Mouse (Mus musculus): Measurements from ENCODE around the gene Zfp575. TPM values are rescaled to one million over a fixed set of nuclear protein-coding genes. Genes with fewer than 3 reads are reported as not detected.

Zfp575 gene
- polyA plus RNA-seq, 1 experiment = 0.44 TPM

DNA sequence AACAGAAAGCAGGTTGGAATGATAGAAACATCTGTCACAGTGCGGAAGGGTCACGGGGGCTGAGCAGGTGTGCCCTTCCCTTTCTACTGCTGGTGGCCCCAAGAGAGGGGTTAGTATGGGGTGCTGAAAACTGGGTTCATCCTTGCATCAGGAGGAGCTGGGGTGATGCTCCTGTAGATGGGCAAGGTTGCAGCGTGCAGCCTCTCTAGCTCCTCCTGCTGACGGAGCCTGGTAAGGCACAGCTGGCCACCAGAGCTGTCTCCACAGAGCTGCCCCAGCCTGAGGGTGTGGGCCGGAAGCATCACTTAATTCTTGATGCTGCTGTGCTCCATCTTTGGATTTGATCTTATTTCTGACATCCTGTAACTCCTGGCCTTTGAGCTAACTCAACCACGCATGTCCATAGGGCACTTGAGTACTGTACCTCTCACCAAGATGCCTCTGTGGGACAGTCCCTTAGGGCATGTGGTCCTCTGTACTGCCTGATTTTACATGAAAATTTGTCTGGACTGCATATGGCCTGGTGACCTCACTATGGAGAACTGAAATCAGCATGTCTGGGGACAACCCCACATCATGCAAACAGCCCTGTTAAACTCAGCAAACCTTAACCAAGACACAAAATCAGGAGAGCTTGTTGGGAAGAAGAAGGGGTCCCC is 22.7 kb downstream of the Zfp575 start:
- DNase-seq (ENCODE audit: low spot score) = no peak

DNA sequence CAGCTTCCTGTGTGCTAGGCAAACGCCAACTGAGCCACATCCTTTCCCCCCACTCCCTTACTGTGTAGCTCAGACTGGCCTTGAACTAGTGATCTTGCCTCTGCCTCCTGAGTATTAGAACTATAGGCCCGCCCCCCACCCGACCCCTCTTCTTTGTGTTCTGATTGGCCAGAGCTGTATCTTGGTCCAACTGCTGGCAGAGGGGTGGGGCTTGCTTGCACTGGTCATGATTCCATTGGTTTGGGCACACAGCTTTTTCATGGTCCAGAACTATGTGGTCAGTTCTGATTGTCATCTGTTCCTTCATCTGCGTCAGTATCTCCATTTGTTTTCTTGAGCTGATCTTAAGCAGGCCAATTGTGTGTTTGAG is 23.6 kb downstream of the Zfp575 start:
- DNase-seq (ENCODE audit: low spot score) = no peak

DNA sequence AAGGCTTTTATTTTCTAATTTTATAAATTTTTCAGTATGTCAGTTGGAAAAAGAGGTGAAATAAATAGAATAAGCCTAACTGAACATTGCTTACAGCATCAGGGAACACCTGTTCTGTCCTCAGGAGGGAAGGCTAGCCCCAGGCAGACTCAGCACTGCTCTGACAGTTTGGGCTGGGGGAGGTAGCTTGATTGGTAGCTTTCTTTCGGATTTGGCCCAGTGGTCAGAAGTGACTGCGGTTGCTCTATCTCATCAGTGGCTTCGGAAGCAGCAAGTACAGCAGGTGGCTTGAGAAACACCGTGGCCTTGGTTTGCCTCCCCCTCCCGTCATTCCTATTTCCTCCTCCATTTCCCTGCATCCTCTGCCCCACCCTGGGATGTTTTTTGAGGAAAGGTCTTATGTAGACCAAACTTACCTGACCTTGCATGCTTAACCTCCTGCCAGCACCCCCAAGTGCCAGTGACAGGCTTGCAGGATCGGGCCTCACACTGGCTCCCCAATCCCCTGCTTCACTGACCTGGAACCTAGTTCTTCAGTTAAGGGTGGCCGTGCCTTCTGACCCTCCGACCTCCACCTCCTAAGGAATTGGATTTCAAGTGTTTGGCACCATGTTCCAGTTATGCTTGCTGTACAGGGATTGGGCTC is 24.1 kb downstream of the Zfp575 start:
- no peak for DNase-seq (ENCODE audit: low spot score)

DNA sequence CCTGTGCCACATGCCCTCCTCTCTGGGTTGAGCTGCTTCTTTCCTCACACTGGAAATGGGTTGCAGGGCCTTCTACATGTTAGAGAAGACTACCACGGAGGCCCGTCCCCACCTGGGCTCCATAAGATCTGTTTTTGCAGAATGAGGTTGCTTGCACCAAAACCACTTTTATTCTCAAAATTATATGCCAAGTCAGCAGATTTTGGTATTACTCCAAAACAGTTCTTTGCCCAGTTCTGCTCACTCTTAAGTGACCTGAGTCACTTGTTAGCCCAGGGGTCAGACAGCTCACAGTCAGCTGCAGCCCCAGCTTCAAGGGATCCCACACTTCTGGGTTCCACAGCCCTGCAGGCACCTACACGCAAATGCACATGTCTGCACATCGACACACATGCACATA is 26.0 kb downstream of the Zfp575 start:
- no peak for DNase-seq (ENCODE audit: low spot score)

DNA sequence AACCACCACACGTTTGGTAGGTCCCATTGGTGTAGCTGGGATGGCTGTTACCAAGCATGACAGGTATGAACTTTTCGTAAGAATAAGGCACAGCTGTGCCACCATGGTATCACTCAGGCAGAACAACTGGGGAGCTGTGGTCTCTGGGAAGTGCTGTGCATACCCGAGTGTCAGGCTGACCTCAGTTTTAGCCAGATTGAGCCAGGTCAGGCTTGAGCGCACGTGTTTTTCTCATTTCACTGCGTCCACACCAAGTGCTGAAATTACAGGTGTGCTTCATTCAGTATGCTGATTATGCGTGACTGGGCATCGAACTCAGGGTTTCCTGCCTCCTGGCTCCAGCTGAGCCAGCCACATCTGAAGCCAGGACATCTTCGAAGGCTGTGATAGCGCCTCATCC is 31.7 kb downstream of the Zfp575 start:
- no peak for DNase-seq (ENCODE audit: low spot score)

DNA sequence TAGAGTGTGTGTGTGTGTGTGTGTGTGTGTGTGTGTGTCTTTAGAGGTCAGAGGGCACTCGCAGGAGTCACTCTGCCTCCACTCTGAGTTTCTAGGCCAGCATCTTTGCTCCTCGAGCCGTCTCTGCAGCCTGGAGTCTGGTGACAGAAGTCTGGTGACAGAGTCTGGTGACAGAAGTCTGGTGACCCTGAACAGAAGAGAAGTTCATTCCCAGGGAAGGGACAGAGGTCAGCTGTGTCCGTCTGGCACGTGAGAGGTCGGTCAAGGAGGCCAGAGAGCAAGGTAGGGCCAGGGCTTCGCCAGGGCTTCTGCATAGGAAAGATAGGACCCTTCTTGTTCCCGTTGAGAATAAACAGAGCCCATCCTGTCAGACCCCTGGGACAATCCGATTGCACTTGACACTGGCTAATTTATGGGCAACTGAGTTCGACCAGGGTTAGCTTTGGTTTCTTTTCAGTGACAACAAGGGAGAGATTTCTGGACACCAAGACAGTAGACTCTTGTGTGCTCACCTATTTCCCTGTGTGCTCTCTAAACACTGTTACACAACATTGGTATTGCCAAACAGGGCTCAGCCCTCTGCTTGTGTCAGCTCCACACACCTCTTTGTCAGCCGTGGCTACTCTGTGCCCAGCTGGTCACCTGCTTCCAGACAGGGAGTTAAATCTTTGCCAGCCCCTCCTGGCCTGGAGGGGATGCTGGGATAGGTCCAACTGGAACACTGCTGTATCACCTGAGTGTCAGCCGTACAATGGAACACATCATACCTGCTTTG is 35.3 kb downstream of the Zfp575 start:
- DNase-seq (ENCODE audit: low spot score) = no peak

DNA sequence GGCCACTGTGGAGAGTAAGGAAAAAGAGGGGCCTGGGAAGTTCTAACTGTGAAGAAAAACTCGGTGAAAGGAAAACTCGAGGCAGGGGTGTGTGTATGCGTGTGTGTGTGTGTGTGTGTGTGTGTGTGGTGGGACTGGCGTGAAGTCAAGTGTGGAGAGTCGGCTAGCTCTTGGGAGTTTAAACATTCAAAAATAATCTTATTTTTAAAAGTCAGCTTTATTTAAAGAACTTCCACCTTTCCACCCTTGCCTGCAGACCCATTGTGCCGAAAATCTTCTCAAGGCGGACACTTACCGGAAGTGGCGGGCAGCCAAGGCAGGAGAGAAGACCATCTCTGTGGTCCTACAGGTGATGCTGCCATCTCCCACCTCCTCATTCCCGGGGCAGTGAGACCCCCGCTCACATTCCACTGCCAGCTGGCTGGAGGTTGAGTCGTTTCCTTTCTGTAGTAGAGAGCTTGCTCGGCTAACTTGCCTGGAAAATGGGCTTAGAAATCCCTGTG is 39.9 kb downstream of the Zfp575 start:
- no peak for DNase-seq (ENCODE audit: low spot score)

DNA sequence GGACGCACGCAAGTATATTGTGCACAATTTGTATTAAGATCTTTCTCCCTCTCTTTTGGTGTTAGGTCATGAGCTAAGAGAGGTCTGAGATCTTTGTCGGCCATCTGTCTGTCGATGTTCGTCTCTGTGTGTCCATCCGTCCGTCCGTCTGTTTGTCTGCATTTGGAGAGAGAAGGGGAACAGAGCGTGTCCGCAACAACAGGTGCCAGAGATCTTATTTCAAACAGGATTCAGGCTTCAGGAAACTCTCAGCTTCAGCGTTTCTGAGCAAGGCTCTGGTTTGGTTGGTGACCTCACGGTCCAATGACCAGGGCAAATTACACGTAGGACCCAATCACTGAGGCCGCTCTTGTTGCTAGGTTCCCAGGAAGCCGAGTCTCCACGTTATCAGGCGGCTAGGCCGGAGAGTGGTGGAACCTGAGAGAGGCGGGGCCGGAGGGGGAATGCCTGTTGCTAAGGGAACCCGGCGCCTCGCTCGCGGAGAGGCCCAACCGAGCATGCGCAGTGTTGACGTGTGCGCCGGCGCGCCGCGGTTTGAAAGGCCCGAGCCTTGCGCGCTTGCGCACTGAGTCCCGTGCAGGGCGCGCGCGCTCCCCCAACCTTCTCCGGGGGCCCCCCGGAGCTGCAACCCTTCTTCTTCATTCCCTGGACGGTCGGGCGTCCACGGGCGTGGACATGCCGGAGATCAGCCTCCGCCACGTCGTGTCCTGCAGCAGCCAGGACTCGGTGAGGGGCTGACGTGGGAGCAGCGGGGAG is 40.6 kb downstream of the Zfp575 start:
- peak; percentile 95 for DNase-seq (ENCODE audit: low spot score)

DNA sequence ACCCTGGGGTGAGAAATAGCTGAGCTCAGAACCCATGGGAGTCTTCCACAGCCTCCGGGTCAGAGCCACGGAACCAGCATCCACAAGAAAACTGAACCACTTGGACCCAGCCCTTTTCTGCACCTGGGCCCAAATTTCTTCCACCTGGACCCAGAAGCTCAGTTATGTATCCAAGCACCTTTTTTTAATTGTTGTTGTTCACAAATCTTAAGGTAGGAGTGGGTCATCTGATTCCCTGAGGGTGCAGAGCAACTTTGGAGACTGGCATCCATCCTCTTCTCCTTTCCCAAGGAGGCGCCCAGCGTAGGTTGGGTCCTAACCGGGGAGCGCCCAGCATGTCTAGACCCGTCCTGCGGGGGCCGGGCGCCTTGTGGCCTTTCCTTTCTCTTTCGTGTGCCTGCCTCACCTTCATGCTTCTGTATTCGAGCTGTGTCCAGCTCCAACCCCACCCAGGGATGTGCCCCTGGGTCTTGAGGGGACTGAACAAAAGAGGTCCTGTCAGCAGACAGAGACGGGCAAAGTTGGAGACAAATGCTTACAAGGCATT is 41.3 kb downstream of the Zfp575 start, which contains the start of the genes Pinlyp and Xrcc1:
TSS of gene Pinlyp (minus strand) at position 51 of the 547 bp plus-strand sequence.
TSS of gene Xrcc1 (plus strand) at position 222 of the 547 bp plus-strand sequence.
- DNase-seq (ENCODE audit: low spot score) = no peak

DNA sequence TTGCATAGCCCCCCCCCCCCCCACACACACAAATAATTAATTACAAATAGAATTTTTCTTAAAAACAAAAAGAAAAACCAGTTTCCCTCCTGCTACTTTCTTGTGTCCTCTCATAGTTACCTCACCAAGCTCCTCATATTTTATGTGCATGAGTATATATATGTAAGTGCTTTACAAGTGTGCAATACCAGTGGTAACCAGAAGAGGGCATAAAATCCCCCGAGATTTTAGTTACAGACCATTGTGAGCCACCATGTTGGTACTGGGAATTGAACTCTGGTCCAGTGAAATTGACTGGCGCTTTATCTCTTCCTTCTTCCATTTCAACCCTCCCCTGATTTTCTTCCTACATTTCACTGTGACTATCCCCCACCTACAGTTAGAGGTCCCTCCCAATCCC is 42.9 kb downstream of the Zfp575 start:
- no peak for DNase-seq (ENCODE audit: low spot score)

DNA sequence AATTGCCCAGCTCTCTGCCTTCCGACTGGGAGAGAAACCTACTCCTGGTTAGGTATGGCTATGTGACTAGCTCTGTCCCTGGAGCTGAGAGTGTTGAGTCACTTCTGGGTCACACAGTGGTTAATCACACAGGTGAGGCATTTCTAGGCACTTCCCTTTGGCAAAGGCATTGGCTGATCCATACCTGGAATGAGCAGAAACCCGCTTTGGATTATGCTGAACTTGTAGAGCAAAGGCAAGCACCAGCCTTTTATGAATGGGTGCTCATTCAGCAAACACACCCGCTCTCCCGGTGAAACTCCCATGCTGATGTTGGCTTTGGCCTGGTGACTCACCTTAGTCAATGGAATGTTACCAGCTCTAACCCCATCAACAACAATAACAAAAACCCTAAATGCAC is 47.8 kb downstream of the Zfp575 start:
- DNase-seq (ENCODE audit: low spot score) = no peak

DNA sequence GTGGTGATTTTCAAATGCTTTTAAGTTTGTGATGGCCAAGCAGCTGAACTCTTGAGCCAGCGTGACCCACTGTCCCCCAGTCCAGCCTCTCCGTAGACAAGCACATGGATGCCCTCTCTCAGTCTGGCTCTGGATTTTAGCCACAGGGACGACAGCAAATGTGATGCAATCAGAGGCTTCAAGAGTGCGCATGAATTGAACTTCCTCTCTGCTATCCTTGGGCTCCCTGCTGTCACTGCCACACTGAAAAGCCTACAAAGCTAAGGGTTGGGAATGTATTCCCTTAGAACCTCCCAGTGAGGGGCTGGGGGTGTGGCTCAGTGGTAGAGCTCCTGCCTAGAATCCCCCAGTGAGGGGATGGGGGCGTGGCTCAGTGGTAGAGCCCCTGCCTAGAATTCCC is 48.7 kb downstream of the Zfp575 start:
- no peak for DNase-seq (ENCODE audit: low spot score)

DNA sequence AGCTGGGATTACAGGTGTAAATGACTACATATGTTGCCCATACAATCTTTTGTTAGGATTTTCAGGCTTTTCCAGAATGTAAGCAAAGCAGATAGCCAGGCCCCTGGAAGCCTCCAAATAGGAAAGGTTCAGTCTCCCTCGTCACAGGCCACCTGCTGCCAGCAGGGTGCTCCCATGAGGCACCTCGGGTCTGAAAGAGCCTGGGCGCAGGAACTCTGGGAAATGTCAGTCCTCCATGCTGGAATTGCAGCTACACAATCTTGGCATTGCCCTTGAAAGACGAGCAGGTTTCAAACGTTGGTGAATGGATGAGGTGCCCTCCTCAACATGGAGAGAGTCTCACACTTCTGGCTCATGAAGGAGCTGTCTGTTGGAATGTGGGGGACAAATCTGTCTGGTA is 49.3 kb downstream of the Zfp575 start:
- no peak for DNase-seq (ENCODE audit: low spot score)

DNA sequence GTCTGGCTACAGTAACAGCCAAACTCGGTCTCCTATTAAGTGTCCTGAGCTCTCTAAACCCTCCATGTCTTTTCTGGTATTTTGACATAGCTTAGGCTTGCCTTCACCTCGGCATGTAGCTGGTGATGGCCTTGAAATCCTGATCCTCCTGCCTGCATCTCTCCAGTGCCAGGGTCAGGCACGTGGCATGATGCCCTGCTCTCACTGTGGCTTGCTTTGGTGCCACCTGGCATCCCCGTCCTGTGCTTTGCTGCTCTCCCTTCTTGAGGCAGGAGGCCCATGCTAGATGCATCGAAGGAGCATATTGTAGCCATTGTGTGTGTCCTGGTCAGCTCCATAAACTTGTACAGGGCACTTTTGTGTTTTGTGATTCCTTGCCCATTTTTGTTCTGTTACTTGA is 49.9 kb downstream of the Zfp575 start:
- no peak for DNase-seq (ENCODE audit: low spot score)

DNA sequence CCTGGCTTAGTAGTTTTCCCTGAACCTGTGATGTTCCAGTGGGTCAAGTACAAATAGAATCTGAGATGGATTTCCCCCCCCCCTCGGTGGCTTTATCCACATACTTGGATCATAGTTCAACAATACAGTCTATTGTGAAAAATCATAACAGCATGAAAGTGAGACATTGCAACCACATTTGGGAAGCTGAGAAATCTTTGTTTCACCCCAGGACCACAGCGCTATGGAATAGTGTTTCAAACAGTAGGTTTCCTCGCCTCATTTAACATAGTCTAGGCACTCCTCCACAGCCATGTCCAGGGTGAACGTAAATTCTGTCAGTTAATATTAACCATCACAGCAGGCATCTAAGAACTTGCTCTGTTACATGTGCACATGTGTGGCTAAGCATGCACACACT is 50.4 kb downstream of the Zfp575 start:
- no peak for DNase-seq (ENCODE audit: low spot score)

DNA sequence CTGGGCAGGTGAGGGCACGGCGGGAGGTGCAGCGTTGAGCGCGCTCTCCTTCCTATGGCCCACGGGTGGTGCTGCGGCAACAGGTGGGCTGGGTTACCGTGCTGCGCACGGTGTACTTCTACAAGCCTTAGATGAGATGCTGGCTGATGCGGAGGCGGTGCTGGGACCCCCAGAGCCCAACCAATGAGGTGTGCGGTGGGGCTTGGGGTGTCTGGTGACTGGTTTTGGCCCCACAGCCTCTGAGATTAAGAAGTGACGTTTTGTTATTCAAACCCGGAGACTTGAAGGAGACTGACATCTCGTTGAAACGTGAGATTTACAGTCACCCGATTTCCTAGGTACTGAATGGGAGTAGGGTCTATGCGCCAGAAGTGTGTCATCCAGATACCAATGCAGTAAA is 53.1 kb downstream of the Zfp575 start:
- no peak for DNase-seq (ENCODE audit: low spot score)

Other genes starting within 250 kb of the Zfp575 start
- not detected in 2 replicates for gene Lypd5, start 238.4 kb downstream of the Zfp575 start, polyA plus RNA-seq (2012; rRNA removed)
- gene Kcnn4, start 217.4 kb downstream of the Zfp575 start, polyA plus RNA-seq (2012; rRNA removed) = 47.4 and 50.6 TPM in 2 replicates
- 37.6 and 37.7 TPM in 2 replicates for gene Smg9, start 188.0 kb downstream of the Zfp575 start, polyA plus RNA-seq (2012; rRNA removed)
- gene Irgc1, start 135.3 kb downstream of the Zfp575 start, polyA plus RNA-seq (2012; rRNA removed) = 0.03 TPM in 1 of 2 replicates, not detected in the other
- 18.8 and 28.9 TPM in 2 replicates for gene Plaur, start 125.2 kb downstream of the Zfp575 start, polyA plus RNA-seq (2012; rRNA removed)
- 10.0 and 19.2 TPM in 2 replicates for gene Cadm4, start 105.6 kb downstream of the Zfp575 start, polyA plus RNA-seq (2012; rRNA removed)
- 10.0 and 10.7 TPM in 2 replicates for gene Zfp428, start 80.6 kb downstream of the Zfp575 start, polyA plus RNA-seq (2012; rRNA removed)
- gene AC161166.1, start 75.2 kb downstream of the Zfp575 start, polyA plus RNA-seq (2012; rRNA removed) = not detected in 2 replicates
- gene Irgq, start 57.0 kb downstream of the Zfp575 start, polyA plus RNA-seq (2012; rRNA removed) = 10.8 and 12.4 TPM in 2 replicates
- 0.10 and 0.21 TPM in 2 replicates for gene Pinlyp, start 41.5 kb downstream of the Zfp575 start, polyA plus RNA-seq (2012; rRNA removed)
- gene Xrcc1, start 41.4 kb downstream of the Zfp575 start, polyA plus RNA-seq (2012; rRNA removed) = 32.5 and 33.5 TPM in 2 replicates
- 59.0 and 67.0 TPM in 2 replicates for gene Ethe1, start 98 bp downstream of the Zfp575 start, polyA plus RNA-seq (2012; rRNA removed)
- 6.8 and 7.9 TPM in 2 replicates for gene Phldb3, start 23.1 kb upstream of the Zfp575 start, polyA plus RNA-seq (2012; rRNA removed)
- 47.0 and 53.2 TPM in 2 replicates for gene Lypd3, start 48.9 kb upstream of the Zfp575 start, polyA plus RNA-seq (2012; rRNA removed)
- not detected in 2 replicates for gene Tex101, start 89.0 kb upstream of the Zfp575 start, polyA plus RNA-seq (2012; rRNA removed)
- gene BC049730, start 121.6 kb upstream of the Zfp575 start, polyA plus RNA-seq (2012; rRNA removed) = not detected in 2 replicates
- gene Gm4763, start 139.3 kb upstream of the Zfp575 start, polyA plus RNA-seq (2012; rRNA removed) = not detected in 2 replicates
- gene Cd177, start 172.7 kb upstream of the Zfp575 start, polyA plus RNA-seq (2012; rRNA removed) = 0.04 and 0.07 TPM in 2 replicates
- gene Ceacam10, start 189.6 kb upstream of the Zfp575 start, polyA plus RNA-seq (2012; rRNA removed) = not detected in 2 replicates

Measured in urinary bladder, adult 2 months (tissue).